Mouse (Mus musculus) MEL (cell line): ENCODE measurements around the gene Adgrf3.
A peak's percentile ranks its signal among the peaks of the same experiment; 100 is the strongest.

Experiments
- CTCF ChIP-seq, 3 experiments: IDR thresholded peaks in 2 of 3; conservative IDR thresholded peaks in 1 of 3; 2 replicates each; pipeline ENCODE4 v1.5.1; 2011 to 2012; ENCODE audit warnings: low read length in 3 of 3, low read depth in 2 of 3, mild to moderate bottlenecking in 2 of 3, improper control_type of control experiment in 1 of 3, inconsistent platforms in 1 of 3, mixed read lengths in 1 of 3, moderate library complexity in 1 of 3; ENCODE audit not compliant: control insufficient read depth in 1 of 3, insufficient read depth in 1 of 3, poor library complexity in 1 of 3, severe bottlenecking in 1 of 3
- EP300 ChIP-seq, 2 experiments: IDR thresholded peaks; 2 replicates each; pipeline ENCODE4 v1.6.1; 2011; ENCODE audit warnings: improper control_type of control experiment in 2 of 2, low read length in 2 of 2, low read depth in 1 of 2, mild to moderate bottlenecking in 1 of 2
- MEF2A ChIP-seq: IDR thresholded peaks from 2 replicates; pipeline ENCODE4 v1.6.1; 2014; ENCODE audit warnings: low read depth, mild to moderate bottlenecking, inconsistent platforms, low read length, improper control_type of control experiment; ENCODE audit not compliant: poor library complexity, insufficient replicate concordance, severe bottlenecking; ENCODE audit errors: extremely low read depth
- ZKSCAN1 ChIP-seq: IDR thresholded peaks from 2 replicates; pipeline ENCODE4 v1.6.1; 2012; ENCODE audit warnings: low read depth, mild to moderate bottlenecking, inconsistent platforms, low read length, improper control_type of control experiment, moderate library complexity

GRCm38 (mm10) chr5:30192452-30192851, 13.1 kb downstream of the Adgrf3 start:
- TF ChIP-seq EP300 (IDR thresholded peaks at IDR 0.05; ENCODE audit: low read depth in 1 of 2, low read length in 2 of 2) (no peak), CTCF (IDR thresholded peaks at IDR 0.05 in 2 of 3, conservative IDR thresholded peaks at IDR 0.05 in 1 of 3; ENCODE audit: control insufficient read depth in 1 of 3, insufficient read depth in 1 of 3, low read depth in 2 of 3, low read length in 3 of 3, poor library complexity in 1 of 3, severe bottlenecking in 1 of 3) (peak in 2 of 3 experiments; percentile 8 to 42; a peak in 2 of 6 replicates), MEF2A (no peak), ZKSCAN1 (no peak)
